Mouse (Mus musculus): ENCODE measurements around the gene Syngr1.
A peak's percentile ranks its signal among the peaks of the same experiment; 100 is the strongest.

The Syngr1 gene

DNA sequence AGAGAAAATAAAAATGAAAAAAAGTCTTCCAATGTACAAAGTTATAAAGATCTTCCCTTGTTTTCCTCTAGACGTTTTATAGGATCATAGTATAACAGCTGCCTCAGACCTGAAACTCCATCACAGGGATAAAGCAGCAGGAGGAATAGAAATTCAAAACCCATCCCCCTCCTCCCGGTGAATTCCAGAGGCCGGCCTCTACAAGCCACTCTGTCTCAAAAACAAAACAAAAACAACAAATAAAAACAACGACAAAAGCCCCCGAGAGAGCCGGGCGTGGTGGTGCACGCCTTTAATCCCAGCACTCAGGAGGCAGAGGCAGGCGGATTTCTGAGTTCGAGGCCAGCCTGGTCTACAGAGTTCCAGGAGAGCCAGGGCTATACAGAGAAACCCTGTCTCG is 979 bp upstream of the Syngr1 start:
- DNase-seq (ENCODE audit: low spot score in 2 of 2), result no peak

DNA sequence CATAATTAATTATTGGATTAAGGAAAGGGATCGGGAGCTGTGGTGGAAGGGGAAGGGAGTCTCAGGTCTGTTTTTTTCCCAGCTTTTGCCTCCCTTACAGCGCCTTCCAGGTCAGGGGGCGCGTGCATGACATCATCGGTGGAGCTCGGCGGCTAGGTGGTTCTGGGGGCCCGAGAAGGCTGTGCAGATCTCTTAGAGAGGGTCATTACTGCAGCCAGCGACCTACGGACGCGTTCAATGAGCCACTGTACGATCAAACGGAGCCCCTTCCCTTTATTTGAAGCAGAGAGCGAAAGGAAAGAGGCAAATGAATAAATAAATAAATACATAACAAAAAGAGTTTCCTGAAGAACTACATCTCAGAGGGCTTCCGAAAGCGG is 403 bp upstream of the Syngr1 start:
- no peak for DNase-seq (ENCODE audit: low spot score in 2 of 2)

DNA sequence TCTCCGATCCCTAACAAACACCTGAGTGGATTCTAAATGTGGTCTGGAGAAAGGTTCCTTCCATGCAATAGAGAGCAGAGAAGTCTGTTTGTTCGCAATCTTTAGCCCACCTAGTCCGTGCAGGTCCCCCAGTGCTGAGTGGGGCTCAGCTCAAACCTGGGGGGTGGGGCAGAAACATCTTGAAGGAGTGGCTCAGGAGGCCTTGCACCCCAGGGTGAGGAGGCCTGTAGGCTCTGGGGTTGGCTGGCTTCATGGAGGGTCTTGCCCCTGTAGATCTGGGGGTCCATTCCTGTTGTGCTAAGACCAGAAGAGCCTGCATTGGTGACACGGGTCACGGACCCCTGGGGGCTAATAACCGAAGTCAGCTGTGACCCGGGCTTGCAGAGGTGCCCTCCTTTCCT is 907 bp downstream of the Syngr1 start:
- no peak for DNase-seq (ENCODE audit: low spot score in 2 of 2)

DNA sequence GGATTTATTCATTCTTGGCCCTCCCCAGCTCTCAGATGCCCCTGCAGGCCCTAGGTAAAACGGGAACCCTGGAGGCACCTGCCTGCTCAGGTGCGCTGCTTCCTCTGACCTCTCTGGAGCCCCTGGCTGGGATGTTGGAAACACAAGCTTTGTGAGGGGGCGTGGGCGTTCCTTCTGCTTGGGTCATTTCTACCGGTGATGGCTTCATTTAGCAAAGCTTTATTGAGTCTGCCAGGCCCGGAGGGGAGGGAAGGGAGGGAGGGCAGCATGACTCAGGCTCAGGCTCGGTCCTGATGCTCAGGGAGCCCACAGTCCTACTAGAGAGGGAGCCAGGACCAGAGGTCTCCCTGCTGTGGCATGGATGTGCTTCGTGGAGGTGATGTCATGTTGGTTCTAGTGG is 1.5 kb downstream of the Syngr1 start:
- no peak for DNase-seq (ENCODE audit: low spot score in 2 of 2)

DNA sequence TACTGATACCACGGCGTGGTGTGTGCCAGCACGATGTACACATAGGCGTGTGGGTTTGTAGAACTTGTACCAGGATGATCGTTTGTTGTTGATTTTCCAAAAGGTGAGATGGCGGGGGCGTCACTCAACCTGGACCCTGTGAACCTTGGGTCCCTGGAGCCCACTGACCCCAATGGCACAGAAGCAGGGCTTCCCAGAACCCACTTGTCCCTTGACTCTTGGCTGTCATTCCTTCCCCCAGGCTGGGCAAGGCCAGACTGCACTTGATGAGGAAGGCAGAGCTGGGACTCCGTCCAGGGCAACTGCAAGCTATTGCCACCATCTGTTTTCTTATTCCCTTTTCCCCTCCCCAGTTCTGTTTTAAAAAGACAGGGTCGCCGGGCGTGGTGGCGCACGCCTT is 3.1 kb downstream of the Syngr1 start:
- DNase-seq (ENCODE audit: low spot score in 2 of 2), result no peak

DNA sequence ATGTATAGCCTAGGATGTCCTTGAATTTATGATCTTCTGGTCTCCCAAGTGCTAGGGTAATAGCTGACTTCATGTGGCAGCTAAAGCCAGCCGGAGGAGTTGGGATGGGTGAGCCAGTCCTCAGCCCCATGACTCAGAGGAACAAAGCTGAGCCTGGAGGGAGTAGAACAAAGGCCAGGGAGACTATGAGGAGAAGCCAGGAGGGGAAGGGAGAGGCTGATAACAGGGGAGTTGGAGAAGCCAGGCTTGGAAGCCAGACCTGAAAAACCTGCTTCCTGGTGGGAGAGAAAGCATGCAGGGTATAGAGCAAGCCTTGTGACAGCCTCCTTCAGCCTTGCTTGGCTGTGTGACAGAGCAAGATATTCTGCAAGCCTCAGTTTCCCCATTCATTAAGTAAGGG is 4.5 kb downstream of the Syngr1 start:
- DNase-seq (ENCODE audit: low spot score in 2 of 2), result no peak

DNA sequence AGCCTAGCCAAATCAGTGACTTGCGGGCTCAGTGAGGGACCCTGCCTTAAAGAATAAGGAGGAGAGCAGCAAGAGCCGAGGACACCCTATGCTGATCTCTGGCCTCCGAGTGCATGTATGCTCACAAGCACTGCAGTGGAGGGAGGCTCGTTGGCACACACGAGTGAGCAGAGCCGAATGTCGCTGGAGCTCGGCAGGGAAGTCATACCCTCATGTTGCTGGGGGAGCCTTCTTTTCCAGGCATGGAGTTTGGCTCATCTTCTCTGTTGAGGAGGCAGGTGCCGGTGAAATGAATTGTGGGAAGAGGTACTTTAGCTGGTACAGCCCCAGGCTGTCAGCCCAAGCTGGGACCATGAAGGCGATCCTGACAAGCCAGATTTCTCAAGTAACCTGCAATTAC is 5.3 kb downstream of the Syngr1 start:
- no peak for DNase-seq (ENCODE audit: low spot score in 2 of 2)

DNA sequence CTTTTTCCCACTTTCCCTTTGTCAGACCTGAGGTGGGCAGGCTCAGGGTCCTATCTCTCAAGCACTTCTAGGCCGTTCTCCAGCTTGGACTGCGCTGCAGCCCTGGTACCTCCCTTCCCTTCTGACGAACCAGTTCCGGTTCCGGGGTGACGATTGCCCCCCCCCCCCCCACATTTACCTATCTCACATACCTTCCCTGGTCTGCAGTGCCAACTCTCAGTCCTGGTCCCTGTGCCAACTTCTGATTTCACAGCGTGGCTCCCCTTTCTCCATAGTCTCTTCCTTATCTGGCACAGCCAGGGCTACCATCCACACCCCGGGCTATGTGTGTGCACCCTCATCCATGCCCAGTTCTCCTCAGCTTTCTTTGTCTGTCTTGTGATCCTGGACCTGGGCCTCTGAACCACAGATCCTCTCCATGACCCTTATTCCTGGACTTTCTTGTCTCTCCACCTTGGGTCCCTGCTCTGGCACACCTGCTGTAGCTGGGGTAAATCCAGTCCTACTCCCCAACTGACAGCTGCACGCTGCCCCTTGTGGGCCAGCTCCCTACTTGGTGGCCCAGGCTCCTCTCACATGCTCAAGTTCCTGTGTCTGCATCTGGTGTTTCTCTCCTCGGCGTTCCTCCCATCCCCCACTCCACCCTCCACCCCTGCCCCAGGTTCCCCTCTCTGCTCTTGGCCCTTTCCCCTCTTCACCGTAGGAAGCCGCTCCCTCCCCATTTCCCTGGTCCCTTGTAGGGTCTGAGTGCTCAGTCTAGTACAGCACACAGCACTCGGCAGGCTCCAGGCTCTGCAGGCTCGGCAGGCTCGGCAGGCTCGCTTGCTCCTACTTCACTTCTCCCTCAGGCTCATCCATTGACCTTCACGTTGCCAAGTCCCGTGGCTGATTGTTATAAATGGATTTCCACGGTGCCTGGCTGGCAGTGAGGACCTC is 6.1 kb downstream of the Syngr1 start:
- peak; percentile 33 to 38 for DNase-seq (ENCODE audit: low spot score in 2 of 2)

DNA sequence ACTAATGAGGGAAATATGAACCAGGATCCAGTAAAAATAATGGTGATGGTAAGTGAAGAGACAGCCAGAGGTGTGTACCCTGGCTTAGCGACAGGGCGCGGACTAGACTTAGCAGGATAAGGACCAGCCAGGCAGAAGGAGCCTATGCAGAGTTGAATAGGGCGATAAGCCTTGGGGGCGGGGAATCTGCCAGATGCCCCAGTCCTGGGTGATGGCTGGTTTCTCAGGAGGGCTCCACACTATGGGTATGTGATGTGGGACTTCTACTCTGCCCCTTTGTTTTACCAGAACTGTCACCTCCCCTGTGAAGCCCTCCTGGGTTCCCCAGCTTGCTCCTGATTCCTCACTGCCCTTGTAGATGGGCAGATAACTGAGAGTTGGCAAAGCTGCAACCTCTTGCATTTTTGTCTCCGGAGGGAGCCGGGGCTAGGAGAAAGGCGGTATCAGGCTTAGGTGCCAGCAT is 6.9 kb downstream of the Syngr1 start:
- DNase-seq (ENCODE audit: low spot score in 2 of 2), result no peak

DNA sequence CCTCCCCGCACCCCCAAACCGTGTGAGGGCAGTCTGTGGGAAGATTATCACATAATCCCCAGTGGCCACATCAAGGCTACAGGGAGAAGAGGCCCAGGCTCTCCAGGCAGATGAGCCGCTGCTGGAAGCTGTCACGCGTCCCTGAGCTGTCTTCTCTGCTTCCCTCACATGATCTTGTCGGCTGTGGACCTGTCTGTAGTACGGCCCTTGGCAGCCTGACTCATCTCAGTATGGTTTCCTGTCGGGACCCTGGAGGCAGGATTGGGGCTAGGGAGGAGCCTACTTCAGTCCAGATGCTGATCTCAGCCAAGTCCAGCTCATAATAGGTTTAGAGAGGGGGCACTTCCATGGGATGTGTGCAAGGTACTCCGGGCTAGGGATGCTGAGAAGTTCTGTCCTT is 7.7 kb downstream of the Syngr1 start:
- DNase-seq (ENCODE audit: low spot score in 2 of 2), result no peak

DNA sequence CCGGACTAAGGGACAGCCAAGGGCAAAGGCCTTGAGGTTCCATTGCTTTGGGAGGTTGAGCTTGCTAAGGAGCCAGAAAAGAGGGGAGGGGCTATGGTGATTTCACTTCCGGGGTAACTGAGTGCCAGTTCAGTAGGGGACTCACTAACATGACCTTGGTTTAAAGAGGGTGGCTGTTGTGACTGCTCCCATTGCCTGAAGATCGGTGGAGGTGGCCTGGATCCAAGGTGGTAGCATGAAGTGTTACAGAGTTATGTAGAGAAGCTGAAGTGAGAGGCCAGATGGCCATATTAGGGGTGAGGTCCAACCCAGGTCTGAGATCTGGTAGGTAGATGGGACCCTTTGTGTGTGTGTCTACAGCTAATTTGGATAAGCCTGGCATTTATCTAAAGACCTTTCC is 8.3 kb downstream of the Syngr1 start:
- no peak for DNase-seq (ENCODE audit: low spot score in 2 of 2)

DNA sequence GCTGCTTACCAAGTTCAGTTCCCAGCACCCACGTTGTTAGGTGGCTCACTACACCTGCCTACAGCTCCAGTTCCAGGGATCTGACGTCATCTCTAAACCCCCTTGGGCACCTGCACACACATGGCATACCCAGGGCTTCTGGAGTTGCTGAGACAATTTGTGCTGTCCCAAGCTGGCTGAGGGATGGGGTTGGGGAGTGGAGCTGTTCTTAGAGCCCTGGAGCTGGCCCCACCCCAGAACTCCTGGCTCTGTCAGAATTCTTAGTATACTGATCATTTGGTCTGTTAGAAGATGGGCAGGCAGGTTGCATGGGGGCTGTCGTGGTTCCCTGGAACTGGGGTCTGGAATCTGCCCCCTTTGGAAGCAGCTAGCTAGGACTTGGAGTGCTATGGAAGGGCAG is 9.1 kb downstream of the Syngr1 start:
- no peak for DNase-seq (ENCODE audit: low spot score in 2 of 2)

DNA sequence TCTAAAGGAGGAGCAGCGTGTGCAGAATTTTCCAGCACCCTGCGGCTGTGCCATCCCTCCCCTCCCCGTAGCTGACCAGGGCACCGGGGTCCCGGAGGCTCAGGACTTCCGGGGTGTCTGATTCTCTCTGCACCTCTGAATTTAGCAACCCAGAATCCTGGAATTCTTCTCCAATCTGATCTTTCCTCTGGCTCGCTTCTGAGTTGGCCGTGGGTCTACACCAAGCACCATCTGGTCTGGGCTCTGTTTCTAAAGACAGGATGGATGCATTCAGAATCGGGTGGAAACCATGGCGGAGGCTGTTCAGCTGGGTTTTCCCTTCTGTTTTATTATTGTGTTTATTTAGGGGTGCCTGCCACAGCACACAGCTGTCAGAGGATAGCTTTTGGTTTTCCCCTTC is 9.7 kb downstream of the Syngr1 start:
- no peak for DNase-seq (ENCODE audit: low spot score in 2 of 2)

DNA sequence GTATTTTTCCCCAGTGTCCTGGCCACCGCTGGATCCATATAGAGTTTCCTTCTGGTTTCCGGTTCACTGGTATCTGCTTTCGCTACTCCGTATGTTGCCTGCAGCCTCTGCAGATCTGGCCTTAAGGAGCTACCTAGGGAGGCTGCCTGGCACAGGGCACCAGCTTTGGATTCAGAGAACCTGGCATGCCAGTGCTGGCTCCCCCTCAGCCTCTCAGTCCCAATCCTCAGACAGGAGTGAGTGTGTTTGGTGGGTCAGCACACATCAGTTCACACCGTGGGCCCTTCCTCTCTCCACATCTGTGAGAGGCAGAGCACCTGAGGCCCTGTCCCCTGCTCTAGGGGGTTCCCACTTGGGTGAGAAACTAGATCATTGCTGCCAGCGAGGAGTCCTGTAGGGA is 10.4 kb downstream of the Syngr1 start:
- no peak for DNase-seq (ENCODE audit: low spot score in 2 of 2)

DNA sequence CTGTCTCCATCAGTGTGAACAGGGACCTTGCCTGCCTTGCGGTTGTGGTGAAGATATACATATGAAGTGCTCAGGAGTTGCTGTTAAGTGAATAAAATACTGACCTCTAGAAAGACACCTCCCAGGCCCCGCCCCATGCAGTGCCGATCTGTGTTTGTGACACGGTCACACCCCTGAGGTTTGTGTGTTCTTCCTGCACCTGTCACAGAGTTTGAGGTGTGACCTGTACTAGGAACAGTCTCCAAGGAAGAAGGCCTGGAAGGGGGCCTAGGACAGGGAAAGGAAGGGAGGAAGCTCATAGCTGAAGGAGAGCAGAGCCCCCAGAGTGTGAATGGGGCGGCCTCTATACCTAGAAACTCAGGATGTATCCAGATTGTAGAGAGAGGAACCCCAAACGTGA is 11.4 kb downstream of the Syngr1 start:
- no peak for DNase-seq (ENCODE audit: low spot score in 2 of 2)

DNA sequence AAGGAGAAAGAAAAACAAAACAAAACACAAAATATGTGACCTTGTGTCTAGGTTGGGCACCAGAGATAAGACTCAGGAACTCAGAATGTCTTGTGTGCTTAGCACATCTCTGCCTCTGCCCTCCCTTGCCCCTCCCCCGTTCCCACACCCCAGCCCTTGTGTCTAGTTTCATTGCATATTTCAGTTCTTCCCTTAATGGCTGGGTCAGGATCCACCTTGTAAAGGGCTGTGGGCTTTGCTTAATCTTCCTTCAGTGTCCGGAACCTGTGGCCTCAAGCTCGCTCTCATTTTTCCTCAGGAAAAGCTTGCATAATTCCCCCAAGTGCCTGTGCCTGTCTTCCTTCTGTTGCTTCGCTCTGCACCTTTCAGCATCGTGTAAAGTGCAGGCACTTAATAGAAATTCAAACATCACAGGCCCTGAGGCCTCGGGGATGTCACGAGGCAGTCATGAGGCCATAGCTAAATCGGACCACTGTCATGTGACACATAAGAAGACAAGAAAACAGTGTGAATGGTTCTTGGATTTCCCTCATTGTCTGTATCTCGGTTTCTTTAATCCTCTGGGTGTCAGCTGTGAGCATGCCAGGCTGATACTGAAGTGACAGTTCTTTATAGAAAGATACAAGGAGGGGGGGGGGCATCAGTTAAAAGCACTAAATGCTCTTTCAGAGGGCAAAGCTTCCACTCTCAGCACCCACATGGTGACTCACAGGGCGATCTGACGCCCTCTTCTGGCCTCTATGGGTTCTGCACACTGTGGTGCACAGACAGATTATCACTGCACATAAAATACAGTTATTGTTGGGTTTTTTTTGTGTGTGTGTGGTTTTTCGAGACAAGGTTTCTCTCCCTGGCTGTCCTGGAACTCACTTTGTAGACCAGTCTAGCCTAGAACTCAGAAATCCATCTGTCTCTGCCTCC is 14.6 kb downstream of the Syngr1 start:
- DNase-seq (ENCODE audit: low spot score in 2 of 2), result no peak

DNA sequence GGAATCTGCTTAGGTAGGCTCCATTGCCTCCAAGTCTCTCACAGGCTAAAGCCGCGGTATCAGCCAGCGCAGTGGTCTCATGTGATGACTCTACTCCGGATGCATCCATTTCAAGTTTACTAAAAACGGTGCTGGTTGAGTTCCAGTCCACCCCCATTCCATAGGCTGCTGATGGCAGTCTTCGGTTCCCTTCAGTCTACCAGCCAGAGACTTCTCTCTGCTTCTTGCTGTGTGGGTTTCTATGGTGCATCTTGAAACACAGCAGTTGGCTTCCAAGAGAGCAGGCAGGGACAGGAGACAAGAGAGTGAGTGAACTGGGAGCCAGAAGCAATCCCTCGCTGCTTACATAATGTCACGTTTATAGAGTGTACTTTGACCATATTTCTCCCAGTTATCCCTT is 16.0 kb downstream of the Syngr1 start:
- DNase-seq (ENCODE audit: low spot score in 2 of 2), result no peak

DNA sequence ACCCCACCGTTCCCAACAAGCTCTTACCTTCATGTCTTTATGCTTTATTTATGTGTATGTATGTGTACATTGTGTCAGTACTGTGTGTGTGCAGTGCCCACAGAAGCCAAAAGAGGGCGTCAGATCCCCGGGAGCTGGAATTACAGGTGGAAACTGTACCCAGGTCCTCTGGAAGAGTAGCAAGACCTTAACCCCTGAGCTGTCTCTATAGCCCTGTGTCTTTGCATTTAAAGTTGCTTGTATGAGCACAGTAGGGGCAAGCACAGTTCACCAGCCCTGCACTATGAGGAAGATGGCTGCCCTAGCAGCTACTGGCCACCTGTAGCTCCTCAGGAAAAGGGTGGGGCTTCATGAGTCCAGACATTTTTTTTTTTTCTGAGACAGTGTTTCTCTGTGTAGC is 16.4 kb downstream of the Syngr1 start:
- DNase-seq (ENCODE audit: low spot score in 2 of 2), result no peak

DNA sequence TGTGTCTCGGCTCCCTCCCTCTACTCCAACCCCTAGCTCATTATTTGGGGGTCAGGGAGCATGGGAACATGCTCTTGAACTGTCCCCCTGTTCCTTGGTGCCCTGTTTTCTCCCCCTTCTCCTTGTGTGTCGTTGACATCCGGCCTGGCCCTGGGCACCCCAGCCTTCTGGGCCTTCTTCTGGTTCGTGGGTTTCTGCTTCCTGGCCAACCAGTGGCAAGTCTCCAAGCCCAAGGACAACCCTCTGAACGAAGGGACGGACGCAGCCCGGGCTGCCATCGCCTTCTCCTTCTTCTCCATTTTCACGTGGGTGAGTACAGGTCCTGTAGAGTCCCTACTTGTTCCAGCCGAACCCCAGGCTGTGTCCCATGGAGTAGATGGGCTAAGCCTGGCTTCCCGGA is 20.3 kb downstream of the Syngr1 start:
- DNase-seq (ENCODE audit: low spot score in 2 of 2), result no peak

DNA sequence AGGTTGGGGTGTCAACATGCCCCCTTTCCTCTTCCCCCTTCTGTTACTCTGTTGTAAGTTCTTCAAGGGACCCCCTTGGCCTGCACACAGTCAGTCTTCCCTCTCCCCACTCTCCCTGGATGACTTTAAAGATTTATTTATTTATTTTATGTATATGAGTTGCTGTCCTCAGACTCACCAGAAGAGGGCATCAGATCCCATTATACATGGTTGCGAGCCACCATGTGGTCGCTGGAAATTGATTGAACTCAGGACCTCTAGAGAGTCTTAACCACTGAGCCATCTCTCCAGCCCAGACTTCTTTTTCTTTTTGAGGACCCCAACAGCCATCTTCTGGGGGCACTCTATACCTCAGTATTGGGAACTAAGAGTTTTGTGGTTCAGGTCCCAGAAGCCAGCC is 21.4 kb downstream of the Syngr1 start:
- DNase-seq (ENCODE audit: low spot score in 2 of 2), result no peak

DNA sequence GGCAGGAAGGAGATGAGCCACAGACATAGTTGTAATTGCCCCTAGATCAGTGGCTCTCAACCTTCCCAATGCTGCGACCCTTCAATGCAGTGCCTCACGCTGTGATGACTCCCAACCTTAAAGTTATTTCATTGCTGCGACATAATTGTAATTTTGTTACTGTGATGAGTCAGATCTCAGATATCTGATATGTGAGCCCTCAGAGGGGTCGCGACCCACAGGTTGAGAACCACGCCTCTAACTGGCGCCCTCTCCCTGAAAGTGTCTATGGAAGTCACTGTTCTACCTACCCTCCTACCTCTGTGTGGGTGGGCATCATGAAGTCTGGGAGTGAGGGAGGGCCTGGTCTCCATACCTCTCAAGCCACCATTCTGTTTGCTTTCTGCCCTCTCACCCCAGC is 23.3 kb downstream of the Syngr1 start:
- no peak for DNase-seq (ENCODE audit: low spot score in 2 of 2)

DNA sequence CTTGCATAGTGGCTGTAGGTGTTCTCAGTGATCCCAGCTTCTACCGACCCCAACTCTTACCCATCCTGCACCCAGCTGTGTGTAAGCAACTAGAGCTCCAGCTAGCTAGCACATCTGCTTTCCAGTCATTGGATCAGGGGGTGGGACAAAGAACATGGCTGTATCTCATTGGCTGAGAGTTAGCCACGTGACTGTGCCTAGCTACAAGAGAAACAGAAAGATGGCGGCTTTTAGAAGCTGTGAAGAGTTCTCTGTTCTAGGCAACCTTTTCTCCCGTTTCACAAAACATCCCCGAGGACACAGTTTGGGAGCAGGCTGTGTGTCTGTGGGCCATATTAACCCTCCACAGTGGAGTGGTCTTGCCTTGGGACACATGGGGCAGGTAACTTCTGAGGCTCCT is 24.1 kb downstream of the Syngr1 start:
- DNase-seq (ENCODE audit: low spot score in 2 of 2), result no peak
